Mouse (Mus musculus) heart, postnatal 10 days (tissue): ENCODE measurements at regions not wholly inside any gene's neighbourhood (a gene's known extent, or its start where the extent isn't known, plus 50 kb on each side); places are given as distances from the start of the nearest gene placed in this dataset.

ENCODE experiments used
- DNase-seq, 2 experiments: peaks; one replicate each; pipeline ENCODE4 v3.0.0; 2021
- intact Hi-C: fragments of 180-260 bp; cut with DNase I; formaldehyde crosslinking; loops from one replicate; pipeline ENCODE4 v1.15.1; 2025

DNA sequence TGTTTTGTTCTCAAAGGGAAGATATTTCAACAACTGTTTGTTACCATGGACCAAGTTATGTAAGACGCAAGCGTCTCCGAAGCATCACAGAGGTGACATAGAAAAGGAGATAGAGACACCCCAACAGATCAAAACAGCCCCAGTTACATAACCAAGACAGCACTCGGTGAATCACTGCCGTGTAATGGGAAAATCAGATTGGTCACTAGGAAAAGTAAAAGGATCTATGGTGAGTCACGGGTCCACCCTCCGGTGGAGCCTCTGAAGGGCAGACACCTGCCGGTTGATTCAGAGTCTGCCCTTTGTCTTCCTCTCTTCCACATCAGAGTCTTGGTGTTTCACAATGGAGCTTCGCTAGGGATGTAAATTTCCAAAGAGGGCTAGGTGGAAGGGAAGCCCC is 62.9 kb upstream of the Odc1 start:
- DNase-seq, result no peak
- intact Hi-C loops, result loop anchor here (5.0 to 10.0 kb wide), 2 partner anchors 39 to 1643 kb away; no protein-coding TSS in a partner anchor

DNA sequence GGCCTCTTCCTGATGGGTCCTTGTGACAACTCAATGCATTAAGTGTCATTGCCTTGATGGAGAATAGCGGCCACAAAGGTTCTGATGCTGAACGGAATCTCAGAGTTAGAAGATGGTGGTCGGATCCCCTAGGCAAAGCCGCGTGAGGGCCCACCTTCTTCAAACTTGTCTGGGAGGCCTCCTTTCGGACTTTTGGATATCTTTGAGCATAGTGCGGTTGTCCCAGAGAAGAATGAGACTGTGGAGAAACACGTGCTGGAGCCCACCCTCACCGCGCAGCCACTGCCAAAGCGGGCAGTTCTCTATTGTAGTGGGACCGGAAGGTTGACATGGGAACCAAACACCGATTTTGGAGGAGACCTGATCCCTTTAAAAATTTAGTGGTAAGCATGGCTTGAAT is 62.4 kb upstream of the Odc1 start:
- intact Hi-C loops, result loop anchor here (5.0 to 10.0 kb wide), 2 partner anchors 40 to 1643 kb away; no protein-coding TSS in a partner anchor
- no peak for DNase-seq

DNA sequence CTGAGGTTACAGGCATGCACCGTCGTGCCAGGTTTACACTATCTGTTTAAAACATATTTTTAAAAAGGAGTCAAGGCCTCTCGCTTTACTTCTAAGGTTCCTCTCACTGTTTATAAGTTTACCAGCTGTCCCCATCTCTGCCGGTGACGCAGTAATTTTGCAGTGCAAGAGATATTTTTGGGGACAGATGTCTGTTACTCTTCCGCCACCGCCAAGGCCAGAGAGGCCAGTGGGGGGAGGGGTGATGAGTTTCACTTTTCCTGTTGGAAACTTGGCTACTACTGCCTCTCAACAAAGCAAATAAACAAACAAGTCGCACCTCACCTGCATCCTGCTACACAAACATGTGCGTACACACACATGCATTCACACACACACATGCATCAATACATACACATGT is 60.1 kb upstream of the Odc1 start:
- peak; percentile 59 to 70 for DNase-seq

DNA sequence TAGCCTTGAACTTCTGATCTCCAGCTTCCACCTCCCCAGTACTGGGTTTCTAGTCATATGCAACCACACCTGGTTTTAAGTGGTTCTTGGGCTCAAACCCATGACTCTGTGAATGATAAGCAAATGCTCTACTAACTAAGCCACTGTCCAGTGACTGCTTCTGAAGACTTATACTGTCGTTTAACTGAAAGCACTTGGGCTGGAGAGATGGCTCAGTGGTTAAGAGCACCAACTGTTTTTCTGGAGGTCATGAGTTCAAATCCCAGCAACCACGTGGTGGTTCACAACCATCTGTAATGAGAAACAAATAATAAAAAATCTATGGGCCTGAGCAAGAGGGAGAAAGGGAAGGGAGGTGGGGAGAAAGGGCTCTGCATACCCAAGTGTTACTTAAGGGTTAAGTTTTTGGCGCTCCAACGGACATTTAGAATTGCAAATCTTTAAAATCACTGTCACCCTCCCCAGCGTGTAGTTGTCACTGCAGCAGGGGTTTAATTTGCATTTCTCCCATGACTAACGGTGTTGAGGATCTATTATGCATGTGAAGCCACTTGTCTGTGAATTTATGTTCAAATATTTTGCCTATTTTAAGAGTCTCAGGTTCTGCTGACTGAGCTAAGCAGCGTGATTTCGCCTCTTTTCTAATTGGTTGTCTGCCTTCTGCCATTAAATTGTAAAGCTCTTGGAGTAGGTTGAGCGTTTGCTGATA is 58.4 kb upstream of the Odc1 start:
- DNase-seq, result no peak
- intact Hi-C loops, result loop anchor here (10.0 kb wide), 1 partner anchor 1639 kb away; no protein-coding TSS in a partner anchor

More for the DNA sequence above, 60.1 kb upstream of the Odc1 start:
- intact Hi-C loops, result loop anchor here (5.0 to 10.0 kb wide), 2 partner anchors 42 to 1640 kb away; no protein-coding TSS in a partner anchor

DNA sequence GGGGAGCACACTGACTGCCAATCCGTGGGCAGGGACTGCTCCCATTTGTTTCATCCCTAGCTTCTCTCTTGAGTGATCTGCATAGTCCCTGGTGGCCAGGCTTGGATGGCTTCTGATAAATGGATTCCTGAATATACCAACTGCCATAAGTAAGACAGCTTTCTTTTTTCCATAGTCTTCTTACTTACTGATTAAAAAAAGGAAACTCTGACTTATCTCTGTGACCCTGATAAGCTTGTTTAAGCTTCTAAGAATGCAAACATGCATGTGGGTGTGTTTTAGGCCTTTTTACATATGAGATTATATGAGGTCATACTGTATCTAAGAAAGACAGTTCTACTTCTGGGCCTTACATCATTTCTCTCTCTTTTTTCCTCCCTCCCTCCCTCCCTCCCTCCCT is 57.3 kb upstream of the Odc1 start:
- intact Hi-C loops, result loop anchor here (10.0 kb wide), 1 partner anchor 1637 kb away; no protein-coding TSS in a partner anchor
- DNase-seq, result no peak

DNA sequence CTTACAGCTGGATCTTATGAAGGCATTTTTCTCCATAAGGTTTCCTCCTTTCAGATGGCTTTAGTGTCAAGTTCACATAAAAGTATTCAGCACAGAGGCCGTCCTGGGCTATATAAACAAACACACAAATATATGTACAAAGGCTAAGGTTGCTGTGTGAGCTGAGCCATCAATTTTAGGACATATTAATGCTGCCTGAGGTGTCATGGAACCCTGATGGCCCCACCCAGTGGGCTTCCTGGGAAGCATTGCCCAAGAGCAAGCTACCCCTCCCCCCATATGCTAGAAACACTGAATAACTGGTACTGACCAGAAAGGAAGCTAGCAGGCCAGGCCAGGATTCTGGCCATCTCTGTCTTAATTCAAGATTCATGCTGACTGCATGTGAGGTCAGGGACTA is 56.4 kb upstream of the Odc1 start:
- intact Hi-C loops, result loop anchor here (10.0 kb wide), 1 partner anchor 1637 kb away; no protein-coding TSS in a partner anchor
- no peak for DNase-seq

DNA sequence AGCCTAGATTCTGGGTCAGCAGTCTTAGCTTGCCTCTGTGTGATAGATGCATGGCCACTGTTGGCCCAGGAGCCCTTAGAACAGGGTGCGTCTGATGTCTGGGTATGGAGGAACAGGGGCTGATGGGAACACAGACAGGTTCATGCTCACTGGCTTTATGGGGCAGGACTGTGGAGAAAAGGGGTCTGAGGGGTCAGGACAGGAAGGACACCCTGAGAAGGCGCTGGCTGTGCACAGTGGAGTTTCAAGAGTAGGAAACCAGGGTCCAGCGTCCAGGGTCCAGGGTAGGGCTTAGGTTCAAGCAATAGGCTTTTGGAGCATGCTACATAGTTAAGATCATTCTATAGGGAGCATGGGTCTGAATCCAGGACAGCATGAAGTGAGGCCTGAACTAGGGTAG is 54.6 kb upstream of the Odc1 start:
- no peak for DNase-seq
- intact Hi-C loops, result loop anchor here (10.0 kb wide), 1 partner anchor 1635 kb away; no protein-coding TSS in a partner anchor

DNA sequence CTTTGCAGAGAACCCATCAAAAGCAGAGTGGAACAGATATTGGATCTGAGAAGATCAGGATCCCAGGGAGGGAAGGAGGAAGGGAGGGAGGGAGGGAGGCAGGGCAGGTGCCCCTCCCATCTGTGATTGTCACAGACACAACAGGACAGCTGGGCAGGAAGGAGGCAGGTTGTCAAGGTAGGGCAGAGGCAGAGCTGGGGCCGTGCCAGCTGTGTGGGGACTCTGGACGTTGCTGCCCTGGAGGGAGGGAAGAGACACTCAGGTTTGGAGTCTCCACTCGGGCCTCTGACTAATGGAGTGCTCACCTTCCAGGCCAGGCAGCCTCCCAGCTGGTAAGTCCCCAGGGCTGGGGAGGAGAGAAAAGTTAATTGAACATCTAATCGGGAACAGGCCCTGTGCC is 52.0 kb upstream of the Odc1 start:
- intact Hi-C loops, result no loop called here
- DNase-seq, result no peak

DNA sequence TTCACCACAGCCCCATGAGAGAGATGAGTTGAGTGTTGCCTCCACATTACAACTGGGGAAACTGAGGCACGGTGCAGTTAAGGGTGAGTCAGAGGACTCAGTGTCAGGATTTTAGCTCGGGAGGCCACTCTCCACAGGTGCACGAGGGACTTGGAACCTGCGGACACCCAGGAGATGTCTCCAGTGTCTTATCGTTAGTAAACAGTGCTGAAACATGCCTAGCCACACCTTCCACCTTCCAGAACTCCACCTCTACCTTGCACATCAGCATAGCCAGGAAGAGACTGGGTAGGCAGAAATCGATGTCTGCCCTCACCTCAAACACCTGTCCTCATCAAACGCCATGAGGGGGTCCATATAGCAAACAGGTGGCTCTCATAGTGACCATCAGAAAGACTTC is 51.5 kb upstream of the Odc1 start:
- intact Hi-C loops, result no loop called here
- DNase-seq, result no peak

DNA sequence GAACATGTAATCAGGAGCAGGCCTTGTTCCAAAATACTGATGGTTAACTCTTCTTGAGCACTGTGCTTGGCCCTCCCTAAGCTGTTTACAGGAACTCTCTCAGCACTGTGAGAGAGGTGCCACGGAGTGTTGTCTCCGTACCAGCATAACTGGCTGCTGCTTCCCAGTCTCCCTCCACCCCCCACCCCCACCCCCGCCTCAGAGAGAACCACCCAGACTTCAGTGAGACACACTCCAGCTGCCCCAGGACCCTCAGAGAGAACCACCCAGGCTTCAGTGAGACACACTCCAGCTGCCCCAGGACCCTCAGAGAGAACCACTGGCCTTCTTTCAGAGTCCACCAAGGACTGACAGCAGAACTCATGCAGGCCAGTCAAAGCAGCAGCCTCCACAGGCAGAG is 50.8 kb upstream of the Odc1 start:
- DNase-seq, result no peak
- intact Hi-C loops, result no loop called here
